Mouse (Mus musculus): ENCODE results near the gene Slc25a53. TPM values are rescaled to one million over a fixed set of nuclear protein-coding genes. Genes with fewer than 3 reads are reported as not detected.
A peak's percentile ranks its signal among the peaks of the same experiment; 100 is the strongest.

Slc25a53 gene
- polyA plus RNA-seq, 1 experiment from 2014 or later, result 20.9 TPM

- 24% methylated on average over 1 of the region's 1 CpGs for WGBS
- H3K4me2 ChIP-seq (ENCODE audit: low read length), result no peak overlapping the region
- H3K27me3 ChIP-seq (replicated peaks; ENCODE audit: control insufficient read depth, insufficient read depth, low read length), result no peaks in the 10 kb centered on the region
- no peaks in the 10 kb centered on the region for H3K9me3 ChIP-seq (replicated peaks; ENCODE audit: control insufficient read depth, low read length)
- no peaks in the 10 kb centered on the region for H3K36me3 ChIP-seq (ENCODE audit: control insufficient read depth, insufficient read depth, low read length)
- H3K9ac ChIP-seq (ENCODE audit: low read length), result no peak overlapping the region
- no peaks in the 10 kb centered on the region for H3K4me1 ChIP-seq (ENCODE audit: control insufficient read depth, insufficient read depth, low read length)
- H3K27ac ChIP-seq (ENCODE audit: low read depth, low read length), result no peak overlapping the region
- DNase-seq (ENCODE audit: low spot score) (peak; percentile 79), ATAC-seq (peak; percentile 55; the same call in 1 of the 2 replicates)
- no peak overlapping the region for H3K4me3 ChIP-seq (ENCODE audit: low read depth, low read length)
These were observed 18.8 kb downstream of the Slc25a53 start for GRCm38 (mm10) chrX:137019310-137019709.

- H3K4me1 ChIP-seq (ENCODE audit: control insufficient read depth, insufficient read depth, low read length), result no peaks in the 10 kb centered on the region
These were observed 20.4 kb downstream of the Slc25a53 start for GRCm38 (mm10) chrX:137017668-137018067.

GRCm38 (mm10) chrX:137015099-137015709 lies 22.9 kb downstream of the Slc25a53 start:
- peak; percentile 85 for DNase-seq (ENCODE audit: low spot score)
- H3K4me2 ChIP-seq (ENCODE audit: low read length), result no peak overlapping the region
- H3K9me3 ChIP-seq (replicated peaks; ENCODE audit: control insufficient read depth, low read length), result no peaks in the 10 kb centered on the region
- H3K36me3 ChIP-seq (ENCODE audit: control insufficient read depth, insufficient read depth, low read length), result no peaks in the 10 kb centered on the region
- no peaks in the 10 kb centered on the region for H3K27me3 ChIP-seq (replicated peaks; ENCODE audit: control insufficient read depth, insufficient read depth, low read length)
- ATAC-seq, result peak; percentile 67
- no peak overlapping the region for H3K27ac ChIP-seq (ENCODE audit: low read depth, low read length)
- H3K9ac ChIP-seq (ENCODE audit: low read length), result no peak overlapping the region
- no peaks in the 10 kb centered on the region for H3K4me1 ChIP-seq (ENCODE audit: control insufficient read depth, insufficient read depth, low read length)
- no peak overlapping the region for H3K4me3 ChIP-seq (ENCODE audit: low read depth, low read length)
- 58% methylated on average over 6 of the region's 6 CpGs for WGBS

More at GRCm38 (mm10) chrX:137017668-137018067, 20.4 kb downstream of the Slc25a53 start:
- ATAC-seq (no peak), DNase-seq (ENCODE audit: low spot score) (no peak)
- Histone ChIP-seq H3K4me2 (ENCODE audit: low read length) (no peak overlapping the region), H3K27me3 (replicated peaks; ENCODE audit: control insufficient read depth, insufficient read depth, low read length) (no peaks in the 10 kb centered on the region), H3K9ac (ENCODE audit: low read length) (no peak overlapping the region), H3K27ac (ENCODE audit: low read depth, low read length) (no peak overlapping the region), H3K36me3 (ENCODE audit: control insufficient read depth, insufficient read depth, low read length) (no peaks in the 10 kb centered on the region), H3K4me3 (ENCODE audit: low read depth, low read length) (no peak overlapping the region), H3K9me3 (replicated peaks; ENCODE audit: control insufficient read depth, low read length) (no peaks in the 10 kb centered on the region)
- WGBS, result 84% methylated on average over 1 of the region's 1 CpGs

- Histone ChIP-seq H3K9ac (ENCODE audit: low read length) (no peak overlapping the region), H3K4me2 (ENCODE audit: low read length) (no peak overlapping the region)
- 84% methylated on average over 2 of the region's 2 CpGs for WGBS
These were observed 41.8 kb downstream of the Slc25a53 start for GRCm38 (mm10) chrX:136996256-136996655.

GRCm38 (mm10) chrX:136993641-136994040 lies 44.5 kb downstream of the Slc25a53 start:
- Histone ChIP-seq H3K9ac (ENCODE audit: low read length) (peak overlapping the region; percentile 68), H3K36me3 (ENCODE audit: control insufficient read depth, insufficient read depth, low read length) (peaks cover 8% of the 10 kb centered on the region; the same call in 1 of the 2 replicates), H3K9me3 (replicated peaks; ENCODE audit: control insufficient read depth, low read length) (no peaks in the 10 kb centered on the region), H3K4me1 (ENCODE audit: control insufficient read depth, insufficient read depth, low read length) (no peaks in the 10 kb centered on the region; the same call in 1 of the 2 replicates), H3K4me3 (ENCODE audit: low read depth, low read length) (peak overlapping the region; percentile 45), H3K27me3 (replicated peaks; ENCODE audit: control insufficient read depth, insufficient read depth, low read length) (no peaks in the 10 kb centered on the region), H3K4me2 (ENCODE audit: low read length) (peak overlapping the region; percentile 48), H3K27ac (ENCODE audit: low read depth, low read length) (peak overlapping the region; percentile 90)
- ATAC-seq, result peak; percentile 24; the same call in 1 of the 2 replicates
- WGBS, result 32% methylated on average over 14 of the region's 14 CpGs
- peak; percentile 51 for DNase-seq (ENCODE audit: low spot score)

More at GRCm38 (mm10) chrX:136996256-136996655, 41.8 kb downstream of the Slc25a53 start:
- no peaks in the 10 kb centered on the region for H3K27me3 ChIP-seq (replicated peaks; ENCODE audit: control insufficient read depth, insufficient read depth, low read length)
- H3K27ac ChIP-seq (ENCODE audit: low read depth, low read length), result no peak overlapping the region
- no peaks in the 10 kb centered on the region for H3K9me3 ChIP-seq (replicated peaks; ENCODE audit: control insufficient read depth, low read length)
- no peaks in the 10 kb centered on the region; the same call in 1 of the 2 replicates for H3K4me1 ChIP-seq (ENCODE audit: control insufficient read depth, insufficient read depth, low read length)
- DNase-seq (ENCODE audit: low spot score), result no peak
- no peak for ATAC-seq
- H3K4me3 ChIP-seq (ENCODE audit: low read depth, low read length), result no peak overlapping the region
- H3K36me3 ChIP-seq (ENCODE audit: control insufficient read depth, insufficient read depth, low read length), result peaks cover 8% of the 10 kb centered on the region; the same call in 1 of the 2 replicates

GRCm38 (mm10) chrX:136992978-136993547 lies 45.0 kb downstream of the Slc25a53 start, which contains the start of gene Zcchc18:
Gene Zcchc18, plus strand, starts transcription at chrX:136993155.
- Histone ChIP-seq H3K9ac (ENCODE audit: low read length) (peak within 1 kb of the TSS; percentile 68), H3K4me3 (ENCODE audit: low read depth, low read length) (peak within 1 kb of the TSS; percentile 45), H3K27ac (ENCODE audit: low read depth, low read length) (peak within 1 kb of the TSS; percentile 90), H3K9me3 (replicated peaks; ENCODE audit: control insufficient read depth, low read length) (no peaks in the 10 kb centered on the region), H3K4me2 (ENCODE audit: low read length) (peak within 1 kb of the TSS; percentile 48), H3K27me3 (replicated peaks; ENCODE audit: control insufficient read depth, insufficient read depth, low read length) (no peaks in the 10 kb centered on the region), H3K36me3 (ENCODE audit: control insufficient read depth, insufficient read depth, low read length) (peaks cover 8% of the 10 kb centered on the region; the same call in 1 of the 2 replicates), H3K4me1 (ENCODE audit: control insufficient read depth, insufficient read depth, low read length) (no peaks in the 10 kb centered on the region; the same call in 1 of the 2 replicates)
- WGBS, result 28% methylated on average over 26 of the region's 26 CpGs
- DNase-seq (ENCODE audit: low spot score) (peak; percentile 95), ATAC-seq (peak; percentile 99)

GRCm38 (mm10) chrX:136992191-136992965 lies 45.7 kb downstream of the Slc25a53 start:
- no peaks in the 10 kb centered on the region for H3K27me3 ChIP-seq (replicated peaks; ENCODE audit: control insufficient read depth, insufficient read depth, low read length)
- peak overlapping the region; percentile 45 for H3K4me3 ChIP-seq (ENCODE audit: low read depth, low read length)
- peaks cover 8% of the 10 kb centered on the region; the same call in 1 of the 2 replicates for H3K36me3 ChIP-seq (ENCODE audit: control insufficient read depth, insufficient read depth, low read length)
- peak overlapping the region; percentile 68 for H3K9ac ChIP-seq (ENCODE audit: low read length)
- peak overlapping the region; percentile 90; the same call in 1 of the 2 replicates for H3K27ac ChIP-seq (ENCODE audit: low read depth, low read length)
- H3K4me2 ChIP-seq (ENCODE audit: low read length), result peak overlapping the region; percentile 48
- H3K4me1 ChIP-seq (ENCODE audit: control insufficient read depth, insufficient read depth, low read length), result no peaks in the 10 kb centered on the region; the same call in 1 of the 2 replicates
- ATAC-seq (peak; percentile 53), DNase-seq (ENCODE audit: low spot score) (peak; percentile 50)
- 34% methylated on average over 19 of the region's 19 CpGs for WGBS
- no peaks in the 10 kb centered on the region for H3K9me3 ChIP-seq (replicated peaks; ENCODE audit: control insufficient read depth, low read length)

GRCm38 (mm10) chrX:136991274-136991673 lies 46.8 kb downstream of the Slc25a53 start:
- H3K27ac ChIP-seq (ENCODE audit: low read depth, low read length), result no peak overlapping the region
- ATAC-seq (no peak), DNase-seq (ENCODE audit: low spot score) (no peak)
- no peaks in the 10 kb centered on the region; the same call in 1 of the 2 replicates for H3K4me1 ChIP-seq (ENCODE audit: control insufficient read depth, insufficient read depth, low read length)
- H3K4me2 ChIP-seq (ENCODE audit: low read length), result no peak overlapping the region; the same call in 1 of the 2 replicates
- H3K9ac ChIP-seq (ENCODE audit: low read length), result no peak overlapping the region
- 68% methylated on average over 2 of the region's 2 CpGs for WGBS
- peaks cover 8% of the 10 kb centered on the region; the same call in 1 of the 2 replicates for H3K36me3 ChIP-seq (ENCODE audit: control insufficient read depth, insufficient read depth, low read length)
- H3K4me3 ChIP-seq (ENCODE audit: low read depth, low read length), result no peak overlapping the region
- H3K9me3 ChIP-seq (replicated peaks; ENCODE audit: control insufficient read depth, low read length), result no peaks in the 10 kb centered on the region
- no peaks in the 10 kb centered on the region for H3K27me3 ChIP-seq (replicated peaks; ENCODE audit: control insufficient read depth, insufficient read depth, low read length)
